Mouse (Mus musculus): Measurements from ENCODE around the gene Arg2. TPM values are rescaled to one million over a fixed set of nuclear protein-coding genes. Genes with fewer than 3 reads are reported as not detected.
A peak's percentile ranks its signal among the peaks of the same experiment; 100 is the strongest.

Arg2 gene
- not detected in 3 replicates for total RNA-seq (2017)

DNA sequence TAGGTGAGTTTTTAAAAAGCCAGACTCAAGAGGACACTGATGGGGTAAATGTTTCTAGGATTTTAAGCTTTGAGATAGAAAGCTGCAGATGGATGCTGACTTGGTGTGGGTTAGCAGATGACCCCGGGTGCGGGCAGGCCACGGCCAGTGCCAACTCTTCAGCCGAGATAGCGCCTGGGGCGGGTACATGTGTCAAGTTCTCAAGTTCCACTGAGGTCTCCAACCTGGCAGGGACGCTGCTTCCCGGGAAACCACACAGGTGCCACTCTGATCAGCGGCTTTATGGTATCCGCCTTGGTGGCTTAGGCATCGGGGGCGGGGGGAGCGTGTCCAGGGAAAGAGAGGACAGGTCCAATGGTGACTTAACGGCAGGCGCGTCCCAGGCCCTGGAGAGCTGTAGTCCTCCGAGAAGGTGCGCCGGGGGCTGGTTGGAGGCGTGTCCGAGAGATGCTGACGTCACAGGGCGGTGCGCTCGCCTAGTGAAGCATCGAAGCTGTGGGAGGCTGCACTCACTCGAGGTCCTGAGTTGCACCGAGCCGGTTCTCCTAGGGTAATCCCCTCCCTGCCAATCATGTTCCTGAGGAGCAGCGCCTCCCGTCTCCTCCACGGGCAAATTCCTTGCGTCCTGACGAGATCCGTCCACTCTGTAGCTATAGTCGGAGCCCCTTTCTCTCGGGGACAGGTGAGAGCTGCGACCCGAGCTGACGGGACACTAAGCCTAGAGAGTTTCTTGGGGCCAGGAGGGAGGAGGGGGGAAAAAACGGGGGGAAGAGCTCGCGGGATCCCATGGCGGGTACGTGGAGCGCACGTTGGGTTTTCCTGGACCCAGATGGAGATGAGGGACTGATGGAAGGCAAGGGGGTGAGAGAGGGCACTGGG is at the start of gene Arg2:
Gene Arg2 (plus strand): TSS at position 479 of the 879 bp plus-strand sequence.
- peak; percentile 79 for ATAC-seq (replicated peaks; ENCODE audit: insufficient number of reproducible peaks, low FRiP score, low TSS enrichment, poor library complexity, severe bottlenecking)

DNA sequence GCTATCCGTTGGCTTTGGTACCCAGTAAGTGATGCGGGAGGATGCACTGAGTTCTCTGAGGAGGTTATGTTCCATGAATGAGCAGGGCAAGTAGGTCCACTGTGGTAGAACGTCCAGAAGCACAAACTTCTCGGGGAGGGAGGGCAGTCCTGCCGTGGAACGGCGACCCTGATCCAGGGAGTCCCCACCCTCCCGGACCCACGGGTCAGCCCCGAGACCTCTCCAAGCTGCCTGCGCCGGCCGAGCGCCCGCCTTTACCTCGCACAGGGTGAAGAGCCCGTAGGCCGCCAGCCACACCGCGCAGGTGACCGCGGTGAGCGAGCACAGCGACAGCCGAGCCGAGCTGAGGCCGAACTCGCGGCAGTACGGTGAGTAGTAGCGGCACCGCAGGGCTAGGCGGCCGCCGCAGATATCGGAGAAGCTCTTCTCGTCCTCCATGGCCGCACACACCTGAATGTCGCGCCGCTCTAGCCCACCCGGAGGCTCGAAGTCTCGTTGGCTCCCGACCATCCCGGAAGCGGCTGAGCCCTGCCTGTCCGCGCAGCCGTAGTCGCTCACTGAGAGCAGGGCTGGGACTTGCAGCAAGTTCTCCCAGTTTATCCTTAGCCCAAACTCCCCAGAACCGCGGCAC is 41.3 kb upstream of the Arg2 start, which contains the start of gene Pigh:
Gene Pigh (minus strand): TSS at position 470 of the 631 bp plus-strand sequence.
- peak; percentile 93 for ATAC-seq (replicated peaks; ENCODE audit: insufficient number of reproducible peaks, low FRiP score, low TSS enrichment, poor library complexity, severe bottlenecking)

DNA sequence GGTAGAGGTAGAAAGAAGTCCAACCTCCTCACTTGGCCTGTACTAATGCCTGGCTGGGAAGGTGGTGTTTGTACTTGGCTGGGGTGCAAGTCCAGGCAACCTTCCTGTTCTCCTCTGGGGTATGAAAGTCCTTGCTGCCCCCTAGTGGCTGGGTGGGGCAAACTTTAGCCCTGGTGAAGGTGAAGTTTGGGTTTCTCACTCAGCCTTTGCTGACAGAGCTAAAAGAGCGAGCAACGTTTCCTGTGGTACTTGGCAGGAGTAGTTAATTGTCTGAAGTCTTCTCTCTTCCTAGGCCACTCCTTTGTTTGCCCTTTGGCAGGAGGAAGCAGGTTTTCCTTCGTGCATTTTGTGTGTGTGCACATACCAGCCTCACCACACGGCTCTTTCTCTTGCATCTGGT is 38.0 kb upstream of the Arg2 start:
- ATAC-seq (replicated peaks; ENCODE audit: insufficient number of reproducible peaks, low FRiP score, low TSS enrichment, poor library complexity, severe bottlenecking), result peak; percentile 75

DNA sequence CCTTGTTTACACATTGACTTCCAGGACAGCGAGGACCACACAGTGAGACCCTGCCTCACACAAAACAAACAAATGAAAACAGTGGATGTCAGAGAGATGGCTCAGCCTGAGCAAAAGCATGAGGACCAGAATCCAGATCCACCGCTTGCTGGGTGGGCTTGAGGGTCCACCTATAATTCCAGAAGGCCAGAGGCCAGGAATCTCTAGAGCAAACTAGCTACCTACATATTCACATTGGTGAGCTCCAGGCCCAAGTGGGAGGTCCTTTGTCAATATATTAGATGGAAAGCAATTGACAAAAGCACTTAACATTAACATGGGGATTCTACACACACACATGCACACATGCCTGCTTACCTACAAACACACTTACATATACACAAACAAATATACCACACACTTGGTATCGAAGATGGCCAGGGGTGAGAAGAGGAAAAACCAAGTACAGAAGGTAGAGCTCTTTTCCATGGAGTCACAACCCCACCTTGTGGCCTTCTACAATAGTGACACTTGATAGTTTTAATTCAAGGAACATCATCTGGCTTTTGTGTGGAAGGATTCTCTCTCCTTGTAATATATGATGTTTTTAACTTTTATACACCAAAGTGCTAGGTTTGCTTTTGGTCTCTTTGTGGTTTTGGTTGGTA is 33.3 kb upstream of the Arg2 start:
- no peak for ATAC-seq (replicated peaks; ENCODE audit: insufficient number of reproducible peaks, low FRiP score, low TSS enrichment, poor library complexity, severe bottlenecking)

DNA sequence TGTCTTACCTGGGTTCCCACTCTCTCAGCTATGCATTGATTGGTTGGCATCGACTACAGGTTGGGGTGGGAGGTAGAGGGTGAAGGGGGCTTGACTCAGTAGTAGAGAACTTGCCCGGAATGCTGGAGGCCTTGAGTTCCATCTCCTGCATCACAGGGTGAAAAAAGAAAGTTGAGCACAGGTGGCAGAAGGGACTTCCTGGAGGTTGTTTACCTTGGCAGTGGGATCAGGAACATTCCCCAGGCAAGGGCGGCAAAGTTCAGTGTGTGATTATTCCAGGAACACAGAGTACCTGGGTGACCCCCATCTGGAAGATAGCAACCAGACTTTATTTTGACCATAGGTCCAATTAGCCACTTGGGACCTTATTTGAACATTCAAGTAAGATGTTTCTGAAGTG is 26.8 kb upstream of the Arg2 start:
- no peak for ATAC-seq (replicated peaks; ENCODE audit: insufficient number of reproducible peaks, low FRiP score, low TSS enrichment, poor library complexity, severe bottlenecking)

DNA sequence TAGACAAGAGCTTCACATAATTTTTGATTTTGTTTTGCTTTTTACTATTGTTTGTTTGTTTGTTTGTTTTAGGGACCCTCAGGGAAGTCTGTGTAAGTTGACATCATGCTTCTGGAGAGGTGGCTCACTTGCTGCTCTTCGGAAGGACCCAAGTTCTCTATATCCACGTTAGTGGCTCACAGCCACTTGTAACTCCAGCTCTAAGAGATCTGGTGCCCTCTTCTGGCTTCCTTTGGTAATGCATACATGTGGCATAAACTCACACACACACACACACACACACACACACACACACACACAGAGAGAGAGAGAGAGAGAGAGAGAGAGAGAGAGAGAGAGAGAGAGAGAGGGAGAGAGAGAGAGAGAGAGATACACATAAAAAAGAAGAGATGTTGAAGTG is 26.0 kb upstream of the Arg2 start:
- ATAC-seq (replicated peaks; ENCODE audit: insufficient number of reproducible peaks, low FRiP score, low TSS enrichment, poor library complexity, severe bottlenecking), result no peak

DNA sequence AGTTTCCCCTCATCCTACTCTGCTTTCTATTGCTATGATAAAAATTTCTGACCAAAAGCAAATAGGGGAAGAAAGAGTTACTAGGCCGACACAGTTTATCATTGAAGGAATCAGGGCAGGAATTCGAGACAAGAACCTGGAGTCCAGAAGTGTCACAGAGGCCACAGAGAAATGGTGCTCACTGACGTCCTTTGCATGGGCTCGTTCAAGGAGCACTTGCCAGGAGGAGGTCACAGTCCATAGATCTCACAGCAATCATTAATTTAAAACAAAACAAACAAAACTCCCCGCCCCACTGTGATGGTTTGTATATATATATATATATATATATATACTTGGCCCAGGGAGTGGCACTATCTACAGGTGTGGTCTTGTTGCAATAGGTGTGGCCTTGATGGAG is 25.3 kb upstream of the Arg2 start:
- no peak for ATAC-seq (replicated peaks; ENCODE audit: insufficient number of reproducible peaks, low FRiP score, low TSS enrichment, poor library complexity, severe bottlenecking)

DNA sequence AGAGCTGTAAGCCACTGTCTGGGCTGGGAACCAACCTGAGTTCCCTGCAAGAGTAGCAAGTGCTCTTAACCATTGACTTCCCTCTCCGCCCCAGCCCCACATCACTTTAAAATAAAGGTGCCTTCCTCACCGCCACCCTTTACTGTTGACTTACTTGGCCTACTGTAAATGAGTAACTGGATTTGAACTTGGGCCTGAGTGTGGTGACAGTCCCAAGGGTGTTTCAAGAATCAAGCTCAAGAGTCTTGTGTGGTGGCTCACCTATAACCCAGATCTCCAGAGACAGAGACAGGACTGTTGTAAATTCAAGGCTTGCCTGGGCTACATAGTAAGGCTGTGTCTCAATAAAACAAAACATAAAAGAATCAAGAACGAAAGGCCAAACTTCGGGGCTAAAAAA is 11.6 kb upstream of the Arg2 start:
- no peak for ATAC-seq (replicated peaks; ENCODE audit: insufficient number of reproducible peaks, low FRiP score, low TSS enrichment, poor library complexity, severe bottlenecking)

DNA sequence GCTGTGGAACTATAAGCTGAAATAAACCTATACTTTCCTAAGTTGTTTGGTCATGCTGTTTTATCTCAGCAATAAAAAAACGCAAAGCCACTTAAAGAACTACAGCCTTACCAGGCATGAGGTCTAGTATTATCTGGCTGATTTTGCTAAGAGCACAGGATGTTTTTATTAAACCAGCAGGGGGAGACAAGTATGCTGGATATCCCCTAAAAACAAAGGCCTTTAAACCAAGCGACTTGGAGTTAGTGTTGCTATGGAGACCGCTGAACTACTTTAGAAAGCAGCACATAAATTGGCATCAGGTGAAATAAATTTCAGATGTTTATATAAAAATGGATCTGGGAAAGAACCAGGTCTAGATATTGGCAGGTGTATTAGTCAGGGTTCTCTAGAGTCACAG is 7.8 kb upstream of the Arg2 start:
- no peak for ATAC-seq (replicated peaks; ENCODE audit: insufficient number of reproducible peaks, low FRiP score, low TSS enrichment, poor library complexity, severe bottlenecking)

DNA sequence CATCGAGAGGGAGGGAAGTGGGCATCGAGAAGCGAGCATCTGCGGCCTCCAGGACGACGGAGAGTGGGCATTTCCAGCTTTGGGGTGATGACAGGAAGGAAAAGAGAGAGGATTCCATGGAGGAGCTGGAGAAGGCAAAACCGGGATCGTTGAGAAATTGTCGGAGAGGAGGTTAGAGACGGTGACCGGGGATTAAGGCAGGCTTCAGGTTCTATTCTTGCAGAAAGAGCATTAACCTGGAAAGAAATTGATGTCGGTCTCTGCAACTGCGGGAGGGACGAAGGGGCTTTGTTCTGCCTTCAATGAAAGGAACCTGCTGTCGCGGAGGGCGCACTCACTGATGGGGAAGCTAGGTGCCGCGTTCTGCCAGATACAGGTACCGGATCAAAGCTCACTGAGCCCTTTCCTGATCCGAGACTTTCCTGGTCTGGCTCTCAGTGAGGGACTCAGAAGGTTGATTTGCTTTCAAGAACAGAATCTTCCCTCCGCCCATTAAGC is 650 bp downstream of the Arg2 start:
- ATAC-seq (replicated peaks; ENCODE audit: insufficient number of reproducible peaks, low FRiP score, low TSS enrichment, poor library complexity, severe bottlenecking), result no peak

DNA sequence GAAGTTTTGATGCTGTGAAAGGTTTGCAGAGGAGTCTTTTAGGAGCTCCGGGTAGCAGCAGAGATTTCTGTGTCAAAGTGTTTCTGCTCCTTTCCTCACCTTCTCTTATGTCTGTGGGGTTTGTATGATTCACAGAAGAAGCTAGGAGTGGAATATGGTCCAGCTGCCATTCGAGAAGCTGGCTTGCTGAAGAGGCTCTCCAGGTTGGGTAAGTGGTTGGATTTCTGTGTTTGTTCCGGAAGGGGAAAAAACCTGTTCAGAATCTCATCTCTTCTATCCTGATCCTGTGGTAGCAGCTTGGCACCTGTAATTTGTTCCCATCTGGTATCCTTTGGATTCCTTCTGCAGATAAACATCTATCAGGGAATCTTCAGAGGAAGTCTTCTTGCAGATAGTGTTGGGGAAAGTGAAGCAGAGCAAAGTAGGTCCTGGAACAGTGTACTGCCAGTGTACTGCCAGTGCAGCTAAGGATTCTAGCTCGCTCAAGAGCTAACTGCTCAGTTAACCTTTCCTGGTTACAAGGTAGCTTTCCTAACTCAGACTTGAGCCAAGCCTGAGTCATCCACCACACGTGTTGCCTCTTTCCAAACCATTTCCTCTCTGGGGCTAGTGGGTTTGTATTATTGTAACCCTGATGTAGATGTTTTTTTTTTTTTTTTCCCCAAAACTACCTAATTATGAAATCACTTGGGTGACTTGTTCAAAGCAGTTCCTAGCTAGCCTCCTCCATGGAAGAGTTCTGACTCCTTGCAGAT is 1.3 kb downstream of the Arg2 start:
- ATAC-seq (replicated peaks; ENCODE audit: insufficient number of reproducible peaks, low FRiP score, low TSS enrichment, poor library complexity, severe bottlenecking), result peak; percentile 78; the same call in 1 of the 2 replicates

DNA sequence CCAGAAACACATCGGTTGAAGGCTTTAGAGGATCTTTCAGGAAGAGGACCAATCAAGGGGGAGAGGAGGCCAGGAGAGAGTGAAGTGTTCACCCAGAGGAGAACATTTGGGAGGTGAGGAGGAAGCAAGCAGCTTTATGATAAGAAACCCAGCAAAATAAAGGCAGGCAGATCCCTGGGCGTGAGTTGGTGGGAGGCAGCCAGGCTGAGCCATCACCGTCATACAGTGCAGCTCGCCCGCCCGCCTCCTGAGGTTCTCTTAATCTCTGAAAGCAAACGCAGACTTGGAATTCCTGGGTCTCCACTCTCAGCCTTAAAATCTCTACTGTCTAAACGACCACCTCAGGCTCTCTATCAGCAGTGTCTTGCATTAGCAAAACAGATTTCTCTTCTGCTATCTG is 4.1 kb downstream of the Arg2 start:
- ATAC-seq (replicated peaks; ENCODE audit: insufficient number of reproducible peaks, low FRiP score, low TSS enrichment, poor library complexity, severe bottlenecking), result no peak

DNA sequence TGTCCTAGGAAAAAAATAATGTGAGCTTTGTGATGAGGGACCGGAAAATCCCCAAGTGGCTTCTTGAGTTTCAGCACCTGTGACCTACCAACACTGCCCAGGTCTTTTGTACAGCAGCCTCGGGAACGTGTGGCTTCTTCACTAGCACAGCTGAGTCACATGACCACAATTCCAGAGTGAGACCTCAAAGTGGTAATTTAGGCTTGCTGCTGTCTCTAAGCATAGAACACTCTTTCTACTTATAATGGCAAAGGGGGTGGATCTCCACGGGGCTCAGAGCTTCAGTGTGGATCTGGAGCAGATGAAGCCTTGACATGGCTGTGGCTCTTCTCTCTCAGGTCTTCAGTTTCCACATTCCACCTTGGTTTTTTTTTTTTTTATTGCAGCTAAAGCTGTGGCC is 4.5 kb downstream of the Arg2 start:
- no peak for ATAC-seq (replicated peaks; ENCODE audit: insufficient number of reproducible peaks, low FRiP score, low TSS enrichment, poor library complexity, severe bottlenecking)

DNA sequence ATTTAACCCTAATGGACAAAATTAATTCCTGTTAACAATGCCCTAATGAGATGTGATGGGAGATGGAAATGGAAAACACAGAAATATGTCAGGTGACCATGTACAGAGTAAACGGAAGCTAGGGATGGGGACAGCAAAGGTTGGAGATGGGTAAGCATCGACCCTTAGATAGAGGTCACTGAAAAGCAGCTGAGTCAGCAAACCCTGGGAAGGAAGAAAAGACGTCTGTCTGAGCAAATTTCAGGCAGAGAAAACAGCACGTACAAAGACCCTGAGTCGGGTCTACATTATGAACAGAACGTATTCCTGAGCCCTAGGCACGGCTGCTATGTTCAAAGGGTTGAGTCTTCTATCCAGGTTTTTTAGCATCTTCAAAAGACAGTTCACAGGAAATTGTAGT is 6.4 kb downstream of the Arg2 start:
- ATAC-seq (replicated peaks; ENCODE audit: insufficient number of reproducible peaks, low FRiP score, low TSS enrichment, poor library complexity, severe bottlenecking), result no peak

DNA sequence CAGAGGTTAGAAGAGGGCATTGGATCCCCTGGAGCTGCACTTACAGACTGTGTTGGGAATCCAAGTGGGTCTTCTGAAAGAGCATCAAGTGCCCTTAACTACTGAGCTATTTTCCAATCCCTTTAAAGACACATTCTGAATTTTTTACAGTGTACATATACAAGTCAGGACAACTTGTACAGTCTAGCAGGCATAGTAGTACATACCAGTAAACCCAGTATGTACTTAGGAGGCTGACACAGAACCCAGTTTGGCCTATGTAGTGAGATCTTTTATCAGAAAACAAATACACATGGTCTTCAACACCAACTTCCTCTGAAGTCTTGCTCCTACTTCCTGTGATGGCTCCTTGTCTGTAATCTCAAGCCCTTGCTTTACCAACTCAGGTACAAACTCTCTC is 8.4 kb downstream of the Arg2 start:
- no peak for ATAC-seq (replicated peaks; ENCODE audit: insufficient number of reproducible peaks, low FRiP score, low TSS enrichment, poor library complexity, severe bottlenecking)

DNA sequence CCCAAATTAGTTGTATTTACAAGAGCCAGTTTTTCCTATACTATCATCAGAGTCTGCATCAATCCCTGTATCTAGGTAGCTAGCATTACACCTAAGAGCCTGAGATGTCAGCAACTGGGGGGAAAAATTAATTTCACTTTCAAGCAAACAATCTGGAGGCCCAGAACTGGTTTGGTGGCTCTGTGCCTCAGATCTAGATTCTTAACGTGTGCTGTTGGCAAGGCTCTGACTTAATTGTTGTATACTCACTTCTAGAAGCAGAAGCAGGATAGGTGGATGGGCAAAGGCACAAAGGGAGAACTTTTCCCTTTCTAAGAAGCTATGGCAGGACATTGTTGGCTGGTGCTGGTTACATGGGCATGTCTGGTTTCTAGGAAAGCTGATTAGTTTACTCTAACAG is 8.8 kb downstream of the Arg2 start:
- ATAC-seq (replicated peaks; ENCODE audit: insufficient number of reproducible peaks, low FRiP score, low TSS enrichment, poor library complexity, severe bottlenecking), result no peak

DNA sequence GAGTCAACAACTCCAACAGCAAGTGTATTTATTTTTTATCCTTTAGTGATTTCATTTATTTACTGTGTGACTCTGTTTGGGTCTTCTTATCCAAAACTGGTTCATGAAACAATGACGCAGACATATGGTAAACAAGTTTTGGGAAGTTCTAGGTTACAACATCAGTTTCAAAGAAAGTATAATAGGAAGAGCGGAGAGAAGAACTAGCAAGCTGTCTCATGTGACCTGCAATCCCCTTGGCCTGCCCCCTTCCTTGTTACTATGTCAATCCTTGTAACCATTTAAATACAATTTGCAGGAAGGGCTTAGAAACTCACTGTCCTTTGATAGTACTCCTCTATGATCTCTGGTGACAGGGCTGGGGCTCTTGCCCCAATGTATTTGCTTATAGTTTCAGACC is 10.2 kb downstream of the Arg2 start:
- ATAC-seq (replicated peaks; ENCODE audit: insufficient number of reproducible peaks, low FRiP score, low TSS enrichment, poor library complexity, severe bottlenecking), result peak; percentile 71

DNA sequence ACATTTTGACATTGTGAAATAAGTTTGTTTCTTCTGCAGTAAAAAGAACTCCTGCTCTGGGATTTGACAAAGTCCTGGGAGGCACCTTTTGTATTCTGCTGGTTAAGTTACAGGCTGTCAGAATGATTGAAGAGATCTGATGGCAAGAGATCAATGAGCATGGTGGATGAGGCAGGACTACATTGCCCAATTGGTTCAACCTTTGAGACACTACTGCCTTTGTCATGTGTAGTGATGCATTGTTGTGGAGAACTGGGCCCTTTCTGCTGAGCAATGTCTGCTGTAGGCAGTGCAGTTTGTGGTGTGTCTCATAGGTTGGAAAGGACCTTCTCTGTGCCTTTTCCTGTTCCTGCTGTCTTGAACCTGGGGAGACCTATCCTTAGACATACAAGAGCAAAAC is 10.8 kb downstream of the Arg2 start:
- no peak for ATAC-seq (replicated peaks; ENCODE audit: insufficient number of reproducible peaks, low FRiP score, low TSS enrichment, poor library complexity, severe bottlenecking)

DNA sequence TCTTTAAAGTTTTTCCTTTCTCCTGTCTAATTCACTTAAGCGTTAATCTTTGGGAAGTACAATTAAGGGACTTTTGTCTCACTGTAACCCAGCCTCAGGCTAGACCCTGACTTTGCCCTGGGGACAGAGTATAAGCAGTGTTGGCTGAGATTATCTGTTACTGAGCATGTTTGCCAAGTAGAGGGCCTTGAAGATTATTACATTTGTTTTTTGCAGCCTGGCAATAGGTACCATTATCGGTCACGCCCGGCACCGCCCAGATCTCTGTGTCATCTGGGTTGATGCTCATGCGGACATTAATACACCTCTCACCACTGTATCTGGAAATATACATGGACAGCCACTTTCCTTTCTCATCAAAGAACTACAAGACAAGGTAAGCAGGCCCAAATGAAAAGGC is 19.1 kb downstream of the Arg2 start:
- no peak for ATAC-seq (replicated peaks; ENCODE audit: insufficient number of reproducible peaks, low FRiP score, low TSS enrichment, poor library complexity, severe bottlenecking)
